Mouse (Mus musculus) CH12.LX (cell line): Measurements from ENCODE around the gene Mypop. TPM values are rescaled to one million over a fixed set of nuclear protein-coding genes. Genes with fewer than 3 reads are reported as not detected.

ENCODE experiments used
- DNase-seq: peaks from one replicate; pipeline ENCODE4 v3.0.0-alpha.2; 2013; ENCODE audit errors: extremely low read depth
- H3K27ac ChIP-seq: 2 replicates; pipeline ENCODE4 v1.5.1; 2012; ENCODE audit warnings: low read depth, mild to moderate bottlenecking, control low read depth, moderate library complexity; ENCODE audit not compliant: insufficient read depth
- H3K27me3 ChIP-seq: replicated peaks from 2 replicates; pipeline ENCODE3; 2012; ENCODE audit warnings: inconsistent platforms
- H3K36me3 ChIP-seq, 2 experiments: replicated peaks in 1 of 2; 2 replicates each; pipeline versions ENCODE3 to v1.6.1; 2012; ENCODE audit warnings: inconsistent platforms in 1 of 2, low read length in 1 of 2, mild to moderate bottlenecking in 1 of 2, mixed read lengths in 1 of 2, moderate library complexity in 1 of 2; ENCODE audit not compliant: control insufficient read depth in 1 of 2, insufficient read depth in 1 of 2
- H3K4me1 ChIP-seq, 2 experiments: 2 replicates each; pipeline ENCODE4 v1.6.1; 2012; ENCODE audit warnings: inconsistent platforms in 1 of 2, moderate library complexity in 1 of 2; ENCODE audit not compliant: insufficient read depth in 2 of 2, control insufficient read depth in 1 of 2
- H3K4me2 ChIP-seq: 2 replicates; pipeline ENCODE4 v1.6.1; 2012; ENCODE audit warnings: low read depth, mild to moderate bottlenecking, control low read depth; ENCODE audit not compliant: poor library complexity, insufficient read depth, severe bottlenecking
- H3K4me3 ChIP-seq, 3 experiments: fragments of 150-350 bp in 1 of 3; sonication (generic) in 1 of 3; replicated peaks in 1 of 3; 2 replicates each; pipeline versions ENCODE3 to v1.5.1; 2011 to 2012; ENCODE audit warnings: low read depth in 2 of 3, low read length in 2 of 3, mild to moderate bottlenecking in 2 of 3, moderate library complexity in 2 of 3, control low read depth in 1 of 3, improper control_type of control experiment in 1 of 3, inconsistent platforms in 1 of 3, mixed read lengths in 1 of 3; ENCODE audit not compliant: poor library complexity in 1 of 3
- H3K79me2 ChIP-seq: replicated peaks from 2 replicates; pipeline ENCODE4 v1.6.1; 2012; ENCODE audit warnings: mild to moderate bottlenecking, moderate library complexity; ENCODE audit not compliant: control insufficient read depth, poor library complexity, insufficient read depth, severe bottlenecking; ENCODE audit errors: extremely low read depth
- H3K9ac ChIP-seq: 2 replicates; pipeline ENCODE4 v1.6.1; 2012; ENCODE audit warnings: low read depth, mild to moderate bottlenecking, control low read depth, moderate library complexity; ENCODE audit not compliant: insufficient read depth
- H3K9me3 ChIP-seq: replicated peaks from 2 replicates; pipeline ENCODE3; 2012; ENCODE audit warnings: low read length, inconsistent platforms, mixed read lengths
- BHLHE40 ChIP-seq: IDR thresholded peaks from 2 replicates; pipeline ENCODE4 v1.6.1; 2011; ENCODE audit warnings: mild to moderate bottlenecking, low read depth, low read length, improper control_type of control experiment
- CHD1 ChIP-seq: IDR thresholded peaks from 2 replicates; pipeline ENCODE4 v1.6.1; 2012; ENCODE audit warnings: low read depth, low read length, improper control_type of control experiment, inconsistent platforms
- CHD2 ChIP-seq: IDR thresholded peaks from 2 replicates; pipeline ENCODE4 v1.6.1; 2011; ENCODE audit warnings: low read length, improper control_type of control experiment
- CTCF ChIP-seq, 2 experiments: IDR thresholded peaks in 1 of 2; conservative IDR thresholded peaks in 1 of 2; 2 replicates each; pipeline ENCODE4 v1.5.1; 2011 to 2012; ENCODE audit warnings: low read depth in 2 of 2, low read length in 2 of 2, improper control_type of control experiment in 1 of 2, inconsistent platforms in 1 of 2, mild to moderate bottlenecking in 1 of 2, moderate library complexity in 1 of 2
- E2F4 ChIP-seq: IDR thresholded peaks from 2 replicates; pipeline ENCODE4 v1.6.1; 2011; ENCODE audit warnings: low read depth, low read length, improper control_type of control experiment; ENCODE audit not compliant: insufficient replicate concordance
- ELF1 ChIP-seq: IDR thresholded peaks from 2 replicates; pipeline ENCODE4 v1.6.1; 2014; ENCODE audit warnings: low read depth, mild to moderate bottlenecking, inconsistent platforms, low read length, improper control_type of control experiment
- ETS1 ChIP-seq: conservative IDR thresholded peaks from 2 replicates; pipeline ENCODE4 v1.6.1; 2012; ENCODE audit warnings: low read depth, mild to moderate bottlenecking, inconsistent platforms, low read length, improper control_type of control experiment, moderate library complexity
- GABPA ChIP-seq: IDR thresholded peaks from 2 replicates; pipeline ENCODE4 v1.6.1; 2012; ENCODE audit warnings: low read depth, low read length, improper control_type of control experiment, inconsistent platforms; ENCODE audit not compliant: insufficient replicate concordance
- HCFC1 ChIP-seq: IDR thresholded peaks from 2 replicates; pipeline ENCODE4 v1.6.1; 2012; ENCODE audit warnings: low read depth, mild to moderate bottlenecking, inconsistent platforms, low read length, improper control_type of control experiment
- IRF4 ChIP-seq: IDR thresholded peaks from 2 replicates; pipeline ENCODE4 v1.6.1; 2014; ENCODE audit warnings: low read depth, mild to moderate bottlenecking, inconsistent platforms, low read length, improper control_type of control experiment
- JUN ChIP-seq: IDR thresholded peaks from 2 replicates; pipeline ENCODE4 v1.6.1; 2011; ENCODE audit warnings: low read depth, mild to moderate bottlenecking, low read length, improper control_type of control experiment, moderate library complexity; ENCODE audit not compliant: insufficient read depth
- KAT2A ChIP-seq: IDR thresholded peaks from 2 replicates; pipeline ENCODE4 v1.6.1; 2012; ENCODE audit warnings: low read length, improper control_type of control experiment, inconsistent platforms; ENCODE audit not compliant: insufficient replicate concordance
- MAFK ChIP-seq: IDR thresholded peaks from 2 replicates; pipeline ENCODE4 v1.6.1; 2011; ENCODE audit warnings: low read length, improper control_type of control experiment; ENCODE audit not compliant: insufficient replicate concordance
- MAX ChIP-seq: IDR thresholded peaks from 2 replicates; pipeline ENCODE4 v1.6.1; 2011; ENCODE audit warnings: low read length, improper control_type of control experiment
- MAZ ChIP-seq: IDR thresholded peaks from 2 replicates; pipeline ENCODE4 v1.6.1; 2012; ENCODE audit warnings: low read depth, mild to moderate bottlenecking, inconsistent platforms, low read length, improper control_type of control experiment, moderate library complexity
- MXI1 ChIP-seq: IDR thresholded peaks from 2 replicates; pipeline ENCODE4 v1.6.1; 2011; ENCODE audit warnings: mild to moderate bottlenecking, low read depth, low read length, improper control_type of control experiment
- NELFE ChIP-seq: IDR thresholded peaks from 2 replicates; pipeline ENCODE4 v1.6.1; 2011; ENCODE audit warnings: low read depth, low read length, improper control_type of control experiment
- PAX5 ChIP-seq: IDR thresholded peaks from 2 replicates; pipeline ENCODE4 v1.6.1; 2012; ENCODE audit warnings: low read length, inconsistent platforms, mixed read lengths
- POLR2A ChIP-seq: IDR thresholded peaks from 2 replicates; pipeline ENCODE4 v1.6.1; 2011; ENCODE audit warnings: low read depth, mild to moderate bottlenecking, improper control_type of control experiment, low read length
- RAD21 ChIP-seq: IDR thresholded peaks from 2 replicates; pipeline ENCODE4 v1.6.1; 2011; ENCODE audit warnings: low read depth, mild to moderate bottlenecking, low read length, improper control_type of control experiment, moderate library complexity
- RCOR1 ChIP-seq: conservative IDR thresholded peaks from 2 replicates; pipeline ENCODE4 v1.6.1; 2012; ENCODE audit warnings: low read depth, mild to moderate bottlenecking, inconsistent platforms, low read length, improper control_type of control experiment
- SIN3A ChIP-seq: IDR thresholded peaks from 2 replicates; pipeline ENCODE4 v1.6.1; 2012; ENCODE audit warnings: low read length, improper control_type of control experiment, inconsistent platforms
- TBP ChIP-seq: conservative IDR thresholded peaks from 2 replicates; pipeline ENCODE4 v1.6.1; 2011; ENCODE audit warnings: low read depth, low read length, improper control_type of control experiment
- ZC3H11A ChIP-seq: IDR thresholded peaks from 2 replicates; pipeline ENCODE4 v1.6.1; 2012; ENCODE audit warnings: low read depth, mild to moderate bottlenecking, inconsistent platforms, low read length, improper control_type of control experiment
- ZKSCAN1 ChIP-seq: IDR thresholded peaks from 2 replicates; pipeline ENCODE4 v1.6.1; 2012; ENCODE audit warnings: low read depth, inconsistent platforms, low read length, improper control_type of control experiment, borderline replicate concordance
- ZMIZ1 ChIP-seq: IDR thresholded peaks from 2 replicates; pipeline ENCODE4 v1.6.1; 2012; ENCODE audit warnings: low read depth, mild to moderate bottlenecking, inconsistent platforms, low read length, improper control_type of control experiment
- dilution Hi-C: fragments of 300-500 bp; cut with MboI; formaldehyde crosslinking; loops from 2 replicates; pipeline ENCODE4 v1.14.3; 2020; ENCODE audit warnings: low sequenced_read_pairs; ENCODE audit not compliant: extremely low pct_unique_long_range_greater_than_20kb, extremely low pct_ligation_motif_present
- in situ Hi-C: fragments of 300-500 bp; cut with MboI; formaldehyde crosslinking; loops from 3 replicates; pipeline ENCODE4 v1.14.3; 2019; ENCODE audit warnings: low sequenced_read_pairs, low pct_ligation_motif_present, low pct_unique_long_range_greater_than_20kb, mixed read lengths
- polyA plus RNA-seq: library from polyadenylated mRNA; unstranded; fragments of >175 nt; gene quantifications from 2 replicates; pipeline ENCODE4 v1.2.1, GENCODE M21; 2012; ENCODE audit warnings: low read depth; ENCODE audit not compliant: insufficient read length
- total RNA-seq, 2 experiments: library from RNA; depleted of rRNA; stranded (reverse); fragments of 300-350 nt in 1 of 2; fragments of >200 nt in 1 of 2; gene quantifications; 2 replicates each; pipeline ENCODE4 v1.2.3; 2012 to 2014

Gene Mypop
- total and polyA plus RNA-seq, 3 experiments: 1.2 to 4.7 (median 2.5) TPM

DNA sequence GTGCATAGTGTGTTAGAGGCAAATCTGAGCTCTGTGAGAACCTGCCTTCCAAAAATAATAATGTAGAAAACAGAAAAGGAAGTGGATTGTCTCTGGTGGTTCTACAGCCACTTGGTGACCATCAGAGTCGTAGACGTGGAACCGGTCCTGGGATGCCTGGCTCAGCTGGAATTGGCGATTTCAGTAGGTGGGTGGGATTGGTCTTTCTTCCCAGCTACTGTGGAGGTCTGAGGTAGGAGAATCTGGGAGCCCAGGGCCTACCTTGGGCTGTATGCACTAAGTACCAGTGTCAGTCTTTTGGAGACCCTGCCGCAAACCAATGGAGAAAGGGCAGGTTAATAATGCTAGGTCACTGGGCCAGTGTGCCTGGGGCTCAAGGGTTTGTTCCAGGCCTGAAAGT, 2.0 kb downstream of the Mypop start:
- in situ Hi-C loops: no loop called here
- Histone ChIP-seq H3K4me2 (no peak overlapping the region), H3K27me3 (peaks cover 23% of the 10 kb centered on the region), H3K9me3 (peaks cover 2% of the 10 kb centered on the region), H3K27ac (no peak overlapping the region), H3K4me1 (peaks cover 8 to 23% of the 10 kb centered on the region in 2 experiments)
- no peak for DNase-seq
- no peak for TF ChIP-seq MXI1
- no peak for TF ChIP-seq TBP
- TF ChIP-seq ZMIZ1: no peak
- TF ChIP-seq ETS1: no peak
- no peak for TF ChIP-seq CTCF (conservative IDR thresholded peaks at IDR 0.05 in 1 of 2, IDR thresholded peaks at IDR 0.05 in 1 of 2; ENCODE audit: low read depth in 2 of 2, low read length in 2 of 2)
- TF ChIP-seq E2F4: no peak
- no peak for TF ChIP-seq ZKSCAN1
- TF ChIP-seq, all 38 proteins: peak for 0
- no peak overlapping the region for H3K4me3 ChIP-seq
- H3K9ac ChIP-seq: no peak overlapping the region
- H3K79me2 ChIP-seq: no peaks in the 10 kb centered on the region
- dilution Hi-C loops: no loop called here
- H3K36me3 ChIP-seq: peaks cover 12 to 60% of the 10 kb centered on the region in 2 experiments

GRCm38 (mm10) chr7:18998835-18999234, 7.8 kb downstream of the Mypop start:
- no peak overlapping the region for H3K27ac ChIP-seq
- no peaks in the 10 kb centered on the region for H3K9me3 ChIP-seq
- H3K36me3 ChIP-seq: peaks cover 12 to 46% of the 10 kb centered on the region in 2 experiments
- no peaks in the 10 kb centered on the region for H3K27me3 ChIP-seq
- in situ Hi-C loops: no loop called here
- dilution Hi-C loops: no loop called here
- H3K4me1 ChIP-seq: peaks cover 4 to 36% of the 10 kb centered on the region in 2 experiments; a peak in 2 of 4 replicates
- H3K4me2 ChIP-seq: no peak overlapping the region
- TF ChIP-seq CHD2 (no peak), CTCF (conservative IDR thresholded peaks at IDR 0.05 in 1 of 2, IDR thresholded peaks at IDR 0.05 in 1 of 2; ENCODE audit: low read depth in 2 of 2, low read length in 2 of 2) (peak in 1 of 2 experiments; percentile 42; a peak in 2 of 4 replicates), RAD21 (no peak; the same call in 1 of the 2 replicates), MAX (no peak), E2F4 (no peak)
- no peak overlapping the region for H3K9ac ChIP-seq
- no peak overlapping the region for H3K4me3 ChIP-seq
- no peak for DNase-seq
- H3K79me2 ChIP-seq: no peaks in the 10 kb centered on the region

GRCm38 (mm10) chr7:19000421-19000820, 9.4 kb downstream of the Mypop start:
- Histone ChIP-seq H3K4me2 (peak overlapping the region; percentile 64; the same call in 1 of the 2 replicates), H3K4me1 (peaks cover 9 to 45% of the 10 kb centered on the region in 2 experiments; a peak in 2 of 4 replicates), H3K27me3 (no peaks in the 10 kb centered on the region), H3K36me3 (peaks cover 8 to 40% of the 10 kb centered on the region in 2 experiments), H3K9me3 (peaks cover 3% of the 10 kb centered on the region), H3K79me2 (no peaks in the 10 kb centered on the region), H3K9ac (peak overlapping the region; percentile 73), H3K27ac (peak overlapping the region; percentile 31; the same call in 1 of the 2 replicates), H3K4me3 (peak overlapping the region; percentile 38 to 62 (median 59))
- dilution Hi-C loops (no loop called here), in situ Hi-C loops (no loop called here)
- TF ChIP-seq GABPA (no peak), JUN (no peak), NELFE (no peak), CHD1 (no peak), PAX5 (no peak), IRF4 (no peak), RCOR1 (no peak), ZC3H11A (no peak), BHLHE40 (no peak), POLR2A (no peak), ELF1 (no peak), HCFC1 (no peak), MAFK (no peak), ZKSCAN1 (no peak), MAX (no peak), MAZ (no peak), KAT2A (no peak), RAD21 (no peak), SIN3A (no peak)
- DNase-seq: no peak
